Comparison of ENCODE assay signal across 24 mouse cellular contexts in the genomic region with DNA sequence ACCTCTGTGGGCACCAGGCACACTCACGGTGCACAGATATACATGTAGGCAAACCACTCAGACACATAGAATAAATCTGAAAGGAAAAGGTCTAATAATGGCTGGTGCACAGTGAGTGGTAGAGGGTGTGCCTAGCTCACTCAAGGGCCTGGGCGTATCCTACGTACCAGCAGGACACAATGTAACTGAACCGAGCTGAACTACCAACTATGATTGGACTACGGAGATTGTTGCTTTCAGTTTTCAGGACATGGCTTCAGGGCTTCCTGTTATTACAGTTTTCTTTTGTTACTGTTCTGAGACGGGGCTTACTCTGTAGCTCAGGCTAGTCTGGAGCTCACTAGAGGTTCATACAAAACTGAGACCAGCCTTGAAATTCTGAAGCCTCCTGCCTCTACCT. TPM values are rescaled to one million over a fixed set of nuclear protein-coding genes. Genes with fewer than 3 reads are reported as not detected.
"Had no signal": no experiment of that assay in that cellular context is flagged by ENCODE, and none has a peak within 500 bp of the region (broad histone marks: within the 10 kb centered on the region; RNA-seq: fewer than 3 reads in every experiment).

No protein-coding gene starts in this region.

- H3K4me1 ChIP-seq: liver, embryonic 15.5 days; stomach, embryonic 15.5 days had no signal

- H3K27me3 ChIP-seq: kidney, embryonic 15.5 days; limb, embryonic 13.5 days; liver, embryonic 12.5 days; liver, embryonic 15.5 days; midbrain, embryonic 12.5 days; neural tube, embryonic 13.5 days; stomach, embryonic 15.5 days had no signal

- H3K9ac ChIP-seq: kidney, embryonic 15.5 days; limb, embryonic 13.5 days; liver, embryonic 12.5 days; liver, embryonic 15.5 days; midbrain, embryonic 12.5 days; neural tube, embryonic 13.5 days; stomach, embryonic 15.5 days had no signal

- H3K27ac ChIP-seq: kidney, embryonic 15.5 days; limb, embryonic 10.5 days; limb, embryonic 13.5 days; liver, embryonic 12.5 days; liver, embryonic 15.5 days; macrophage; midbrain, embryonic 12.5 days; neural tube, embryonic 13.5 days; stomach, embryonic 15.5 days had no signal

- ATAC-seq: liver, embryonic 12.5 days; midbrain, embryonic 16.5 days had no signal

- H3K36me3 ChIP-seq: kidney, embryonic 15.5 days; limb, embryonic 10.5 days; limb, embryonic 13.5 days; liver, embryonic 12.5 days; liver, embryonic 15.5 days; midbrain, embryonic 12.5 days; neural tube, embryonic 13.5 days; stomach, embryonic 15.5 days had no signal

- DNase-seq: kidney, adult 11 months; kidney, adult 8-10 months; kidney, postnatal 10 days; kidney, postnatal 4 days; liver; retina, postnatal 1 day; right cerebral cortex, postnatal 25 days; spleen, adult 18-20 months; thymus, adult 18-20 months; thymus, postnatal 4 days had no signal

- H3K4me3 ChIP-seq: kidney, embryonic 15.5 days; limb, embryonic 10.5 days; limb, embryonic 13.5 days; liver, embryonic 12.5 days; liver, embryonic 15.5 days; midbrain, embryonic 12.5 days; myocyte; neural tube, embryonic 13.5 days; stomach, embryonic 15.5 days had no signal

- H3K4me2 ChIP-seq: kidney, embryonic 15.5 days; limb, embryonic 13.5 days; liver, embryonic 12.5 days; liver, embryonic 15.5 days; midbrain, embryonic 12.5 days; neural tube, embryonic 13.5 days; stomach, embryonic 15.5 days had no signal

- H3K9me3 ChIP-seq: kidney, embryonic 15.5 days; limb, embryonic 10.5 days; limb, embryonic 13.5 days; liver, embryonic 12.5 days; liver, embryonic 15.5 days; midbrain, embryonic 12.5 days; neural tube, embryonic 13.5 days; stomach, embryonic 15.5 days had no signal

RNA-seq across cellular contexts. Expression of a gene that starts 53.7 kb away (rescaled TPM):
- total RNA-seq: megakaryocyte, adult 5-6 weeks; monocyte, adult 5-6 weeks; neutrophil, adult 5-6 weeks had no signal
- polyA plus RNA-seq: macrophage had no signal
